Mouse (Mus musculus): ENCODE results near the gene H2al1i. TPM values are rescaled to one million over a fixed set of nuclear protein-coding genes. Genes with fewer than 3 reads are reported as not detected.
"Not testable (repeated sequence)": the region's sequence is repeated elsewhere in the genome, so short reads cannot be mapped to it uniquely, and the experiment has no call there.

Gene H2al1i
- polyA plus RNA-seq (2016; fragmentation: Nextera tagmentation; extraction: Ambion mirVana), result not detected in 2 replicates

DNA sequence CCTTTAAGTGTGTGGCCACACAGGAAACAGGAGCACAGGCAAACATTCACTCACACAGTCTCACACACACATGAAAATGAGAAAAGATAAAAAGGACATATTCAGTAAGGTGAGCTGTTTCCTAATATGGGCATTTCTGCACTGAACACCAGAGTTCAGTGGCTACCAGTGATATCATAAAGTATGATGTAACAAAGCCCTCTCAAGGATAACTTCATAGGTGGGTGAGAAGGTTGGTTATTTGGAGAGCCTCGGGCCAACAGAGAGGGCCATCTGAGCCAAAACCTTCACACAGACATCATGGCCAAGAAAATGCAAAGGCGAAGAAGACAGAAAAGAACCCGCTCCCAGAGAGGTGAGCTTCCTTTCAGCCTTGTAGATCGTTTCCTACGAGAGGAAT, at the start of gene H2al1i:
Gene H2al1i, plus strand, starts transcription at position 301 of the 400 bp plus-strand sequence.
- not testable (repeated sequence) for H3K27ac ChIP-seq; H3K36me3 ChIP-seq; H3K4me1 ChIP-seq; DNase-seq (ENCODE audit: low spot score); H3K4me3 ChIP-seq; H3K9me3 ChIP-seq (replicated peaks)
- peaks cover 13% of the 10 kb centered on the region for H3K27me3 ChIP-seq (ENCODE audit: low read depth, poor library complexity, severe bottlenecking)
- WGBS, result 88% methylated on average over 3 of the region's 5 CpGs

DNA sequence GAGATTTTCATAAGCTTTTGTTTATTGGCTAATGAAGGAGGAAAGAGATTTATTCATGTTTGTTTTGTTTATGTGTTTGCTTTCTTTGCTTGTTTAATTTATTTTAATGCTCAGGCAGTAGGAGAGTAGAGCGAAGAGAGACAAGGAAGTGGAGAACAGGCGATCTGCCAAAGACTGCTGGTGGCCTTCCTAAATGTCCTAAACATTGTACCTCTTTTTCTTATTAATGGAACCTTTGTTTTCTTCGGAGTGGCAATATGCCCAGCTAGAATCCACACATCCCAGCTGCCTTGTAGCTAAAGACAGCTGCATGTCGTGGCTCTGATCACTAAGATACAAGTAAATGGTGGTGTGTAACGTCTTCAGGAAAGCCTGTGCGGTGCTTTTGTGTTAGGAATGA, 47.4 kb upstream of the H2al1i start:
- Histone ChIP-seq H3K27ac (no peak overlapping the region), H3K4me3 (no peak overlapping the region), H3K9me3 (replicated peaks) (no peaks in the 10 kb centered on the region), H3K36me3 (no peaks in the 10 kb centered on the region), H3K4me1 (no peaks in the 10 kb centered on the region), H3K27me3 (ENCODE audit: low read depth, poor library complexity, severe bottlenecking) (peaks cover 93% of the 10 kb centered on the region)
- DNase-seq (ENCODE audit: low spot score), result no peak
- 89% methylated on average over 6 of the region's 6 CpGs for WGBS

- Histone ChIP-seq H3K9me3 (replicated peaks) (no peaks in the 10 kb centered on the region), H3K27me3 (ENCODE audit: low read depth, poor library complexity, severe bottlenecking) (peaks cover 66% of the 10 kb centered on the region), H3K36me3 (no peaks in the 10 kb centered on the region), H3K4me1 (no peaks in the 10 kb centered on the region), H3K4me3 (no peak overlapping the region), H3K27ac (no peak overlapping the region)
- no peak for DNase-seq (ENCODE audit: low spot score)
- 93% methylated on average over 2 of the region's 2 CpGs for WGBS
Observed at GRCm38 (mm10) chrX:11280741-11281140, 43.7 kb upstream of the H2al1i start.

DNA sequence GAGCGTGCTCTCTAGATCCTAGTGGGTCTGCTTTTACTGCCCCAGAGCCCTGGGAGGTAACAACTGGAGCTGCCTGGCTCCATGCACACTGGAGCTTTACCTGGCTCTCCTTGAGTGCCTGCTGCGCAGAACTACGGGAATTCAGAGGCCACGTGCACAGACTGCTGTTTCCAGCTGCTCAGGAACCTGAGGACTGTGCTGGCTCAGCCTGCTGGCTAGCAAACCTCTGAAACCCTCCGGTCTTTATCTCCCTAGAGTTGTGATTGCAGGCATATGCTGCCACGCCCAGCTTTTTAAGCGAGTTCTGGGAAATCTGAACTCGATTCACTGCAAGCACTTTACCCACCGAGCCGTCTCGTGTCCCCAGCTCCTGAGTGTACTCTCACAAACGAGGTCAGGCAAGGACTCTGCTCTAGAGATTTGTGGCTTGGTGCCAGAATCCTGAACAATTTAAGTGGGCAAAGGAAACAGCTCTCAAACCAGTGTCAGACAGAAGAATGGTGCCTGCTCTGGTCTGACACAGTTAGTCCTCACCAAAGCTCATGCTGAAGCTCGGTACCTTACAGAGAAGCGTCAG, 36.1 kb upstream of the H2al1i start:
- H3K36me3 ChIP-seq, result no peaks in the 10 kb centered on the region
- no peak overlapping the region for H3K4me3 ChIP-seq
- H3K9me3 ChIP-seq (replicated peaks), result no peaks in the 10 kb centered on the region
- H3K4me1 ChIP-seq, result no peaks in the 10 kb centered on the region
- 82% methylated on average over 14 of the region's 14 CpGs for WGBS
- no peak for DNase-seq (ENCODE audit: low spot score)
- no peak overlapping the region for H3K27ac ChIP-seq
- H3K27me3 ChIP-seq (ENCODE audit: low read depth, poor library complexity, severe bottlenecking), result peaks cover 73% of the 10 kb centered on the region

GRCm38 (mm10) chrX:11289244-11289643, 35.2 kb upstream of the H2al1i start:
- WGBS, result 82% methylated on average over 4 of the region's 4 CpGs

DNA sequence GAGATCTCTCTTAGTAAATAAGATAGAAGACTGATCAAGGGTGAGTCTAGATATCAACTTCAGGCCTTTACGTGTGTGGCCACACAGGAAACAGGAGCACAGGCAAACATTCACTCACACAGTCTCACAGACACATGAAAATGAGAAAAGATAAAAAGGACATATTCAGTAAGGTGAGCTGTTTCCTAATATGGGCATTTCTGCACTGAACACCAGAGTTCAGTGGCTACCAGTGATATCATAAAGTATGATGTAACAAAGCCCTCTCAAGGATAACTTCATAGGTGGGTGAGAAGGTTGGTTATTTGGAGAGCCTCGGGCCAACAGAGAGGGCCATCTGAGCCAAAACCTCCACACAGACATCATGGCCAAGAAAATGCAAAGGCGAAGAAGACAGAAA, 25.5 kb upstream of the H2al1i start, which contains the start of gene H2al1a:
Gene H2al1a, plus strand, starts transcription at position 301 of the 400 bp plus-strand sequence.
- H3K36me3 ChIP-seq; DNase-seq (ENCODE audit: low spot score); H3K9me3 ChIP-seq (replicated peaks); H3K4me3 ChIP-seq; H3K27ac ChIP-seq; H3K4me1 ChIP-seq: not testable (repeated sequence)
- peaks cover 40% of the 10 kb centered on the region; the same call in 1 of the 2 replicates for H3K27me3 ChIP-seq (ENCODE audit: low read depth, poor library complexity, severe bottlenecking)
- WGBS, result no CpG with 5 or more reads among the region's 3 CpGs

More at GRCm38 (mm10) chrX:11289244-11289643, 35.2 kb upstream of the H2al1i start:
- Histone ChIP-seq H3K4me1 (no peaks in the 10 kb centered on the region), H3K36me3 (no peaks in the 10 kb centered on the region), H3K4me3 (no peak overlapping the region), H3K27ac (no peak overlapping the region), H3K27me3 (ENCODE audit: low read depth, poor library complexity, severe bottlenecking) (peaks cover 82% of the 10 kb centered on the region), H3K9me3 (replicated peaks) (no peaks in the 10 kb centered on the region)
- DNase-seq (ENCODE audit: low spot score), result no peak

DNA sequence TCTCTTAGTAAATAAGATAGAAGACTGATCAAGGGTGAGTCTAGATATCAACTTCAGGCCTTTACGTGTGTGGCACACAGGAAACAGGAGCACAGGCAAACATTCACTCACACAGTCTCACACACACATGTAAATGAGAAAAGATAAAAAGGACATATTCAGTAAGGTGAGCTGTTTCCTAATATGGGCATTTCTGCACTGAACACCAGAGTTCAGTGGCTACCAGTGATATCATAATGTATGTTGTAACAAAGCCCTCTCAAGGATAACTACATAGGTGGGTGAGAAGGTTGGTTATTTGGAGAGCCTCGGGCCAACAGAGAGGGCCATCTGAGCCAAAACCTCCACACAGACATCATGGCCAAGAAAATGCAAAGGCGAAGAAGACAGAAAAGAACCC, 22.3 kb upstream of the H2al1i start, which contains the start of gene H2al1b:
Gene H2al1b, plus strand, starts transcription at position 301 of the 400 bp plus-strand sequence.
- H3K27me3 ChIP-seq (ENCODE audit: low read depth, poor library complexity, severe bottlenecking); H3K4me3 ChIP-seq; DNase-seq (ENCODE audit: low spot score); H3K27ac ChIP-seq; H3K9me3 ChIP-seq (replicated peaks); H3K4me1 ChIP-seq; H3K36me3 ChIP-seq: not testable (repeated sequence)
- 100% methylated on average over 1 of the region's 3 CpGs for WGBS

GRCm38 (mm10) chrX:11305355-11305754, 19.1 kb upstream of the H2al1i start, which contains the start of gene H2al1c:
H2al1c (plus strand) TSS chrX:11305655.
- DNase-seq (ENCODE audit: low spot score), result not testable (repeated sequence)
- WGBS, result 92% methylated on average over 1 of the region's 6 CpGs

DNA sequence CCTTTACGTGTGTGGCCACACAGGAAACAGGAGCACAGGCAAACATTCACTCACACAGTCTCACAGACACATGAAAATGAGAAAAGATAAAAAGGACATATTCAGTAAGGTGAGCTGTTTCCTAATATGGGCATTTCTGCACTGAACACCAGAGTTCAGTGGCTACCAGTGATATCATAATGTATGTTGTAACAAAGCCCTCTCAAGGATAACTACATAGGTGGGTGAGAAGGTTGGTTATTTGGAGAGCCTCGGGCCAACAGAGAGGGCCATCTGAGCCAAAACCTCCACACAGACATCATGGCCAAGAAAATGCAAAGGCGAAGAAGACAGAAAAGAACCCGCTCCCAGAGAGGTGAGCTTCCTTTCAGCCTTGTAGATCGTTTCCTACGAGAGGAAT, 15.9 kb upstream of the H2al1i start, which contains the start of gene H2al1d:
Gene H2al1d, plus strand, starts transcription at position 301 of the 400 bp plus-strand sequence.
- not testable (repeated sequence) for H3K4me1 ChIP-seq; H3K9me3 ChIP-seq (replicated peaks); DNase-seq (ENCODE audit: low spot score); H3K4me3 ChIP-seq; H3K27me3 ChIP-seq (ENCODE audit: low read depth, poor library complexity, severe bottlenecking); H3K36me3 ChIP-seq; H3K27ac ChIP-seq
- WGBS, result no CpG with 5 or more reads among the region's 6 CpGs

More at GRCm38 (mm10) chrX:11305355-11305754, 19.1 kb upstream of the H2al1i start, which contains the start of gene H2al1c:
- H3K27ac ChIP-seq; H3K36me3 ChIP-seq; H3K27me3 ChIP-seq (ENCODE audit: low read depth, poor library complexity, severe bottlenecking); H3K4me1 ChIP-seq; H3K9me3 ChIP-seq (replicated peaks); H3K4me3 ChIP-seq: not testable (repeated sequence)

DNA sequence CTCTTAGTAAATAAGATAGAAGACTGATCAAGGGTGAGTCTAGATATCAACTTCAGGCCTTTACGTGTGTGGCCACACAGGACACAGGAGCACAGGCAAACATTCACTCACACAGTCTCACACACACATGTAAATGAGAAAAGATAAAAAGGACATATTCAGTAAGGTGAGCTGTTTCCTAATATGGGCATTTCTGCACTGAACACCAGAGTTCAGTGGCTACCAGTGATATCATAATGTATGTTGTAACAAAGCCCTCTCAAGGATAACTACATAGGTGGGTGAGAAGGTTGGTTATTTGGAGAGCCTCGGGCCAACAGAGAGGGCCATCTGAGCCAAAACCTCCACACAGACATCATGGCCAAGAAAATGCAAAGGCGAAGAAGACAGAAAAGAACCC, 12.8 kb upstream of the H2al1i start, which contains the start of gene H2al1e:
Gene H2al1e, plus strand, starts transcription at position 301 of the 400 bp plus-strand sequence.
- H3K4me3 ChIP-seq; H3K27ac ChIP-seq; H3K4me1 ChIP-seq; H3K27me3 ChIP-seq (ENCODE audit: low read depth, poor library complexity, severe bottlenecking); DNase-seq (ENCODE audit: low spot score); H3K9me3 ChIP-seq (replicated peaks); H3K36me3 ChIP-seq: not testable (repeated sequence)
- WGBS, result no CpG with 5 or more reads among the region's 3 CpGs

DNA sequence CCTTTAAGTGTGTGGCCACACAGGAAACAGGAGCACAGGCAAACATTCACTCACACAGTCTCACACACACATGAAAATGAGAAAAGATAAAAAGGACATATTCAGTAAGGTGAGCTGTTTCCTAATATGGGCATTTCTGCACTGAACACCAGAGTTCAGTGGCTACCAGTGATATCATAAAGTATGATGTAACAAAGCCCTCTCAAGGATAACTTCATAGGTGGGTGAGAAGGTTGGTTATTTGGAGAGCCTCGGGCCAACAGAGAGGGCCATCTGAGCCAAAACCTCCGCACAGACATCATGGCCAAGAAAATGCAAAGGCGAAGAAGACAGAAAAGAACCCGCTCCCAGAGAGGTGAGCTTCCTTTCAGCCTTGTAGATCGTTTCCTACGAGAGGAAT, 9.6 kb upstream of the H2al1i start, which contains the start of gene H2al1f:
Gene H2al1f, plus strand, starts transcription at position 301 of the 400 bp plus-strand sequence.
- H3K9me3 ChIP-seq (replicated peaks); DNase-seq (ENCODE audit: low spot score); H3K4me3 ChIP-seq; H3K27ac ChIP-seq; H3K27me3 ChIP-seq (ENCODE audit: low read depth, poor library complexity, severe bottlenecking); H3K4me1 ChIP-seq; H3K36me3 ChIP-seq: not testable (repeated sequence)
- no CpG with 5 or more reads among the region's 6 CpGs for WGBS

GRCm38 (mm10) chrX:11317956-11318355, 6.5 kb upstream of the H2al1i start, which contains the start of gene H2al1g:
H2al1g (plus strand) TSS chrX:11318256.
- not testable (repeated sequence) for H3K27ac ChIP-seq; H3K4me1 ChIP-seq; H3K4me3 ChIP-seq; H3K36me3 ChIP-seq; DNase-seq (ENCODE audit: low spot score); H3K27me3 ChIP-seq (ENCODE audit: low read depth, poor library complexity, severe bottlenecking); H3K9me3 ChIP-seq (replicated peaks)
- no CpG with 5 or more reads among the region's 3 CpGs for WGBS

GRCm38 (mm10) chrX:11321192-11321591, 3.3 kb upstream of the H2al1i start, which contains the start of gene H2al1h:
H2al1h (plus strand) TSS chrX:11321492.
- no CpG with 5 or more reads among the region's 6 CpGs for WGBS
- not testable (repeated sequence) for DNase-seq (ENCODE audit: low spot score); H3K36me3 ChIP-seq; H3K9me3 ChIP-seq (replicated peaks); H3K27ac ChIP-seq; H3K4me3 ChIP-seq; H3K27me3 ChIP-seq (ENCODE audit: low read depth, poor library complexity, severe bottlenecking); H3K4me1 ChIP-seq

Data from limb, embryonic 10.5 days (tissue).